Mouse (Mus musculus): ENCODE data around the gene Gabra5.

DNA sequence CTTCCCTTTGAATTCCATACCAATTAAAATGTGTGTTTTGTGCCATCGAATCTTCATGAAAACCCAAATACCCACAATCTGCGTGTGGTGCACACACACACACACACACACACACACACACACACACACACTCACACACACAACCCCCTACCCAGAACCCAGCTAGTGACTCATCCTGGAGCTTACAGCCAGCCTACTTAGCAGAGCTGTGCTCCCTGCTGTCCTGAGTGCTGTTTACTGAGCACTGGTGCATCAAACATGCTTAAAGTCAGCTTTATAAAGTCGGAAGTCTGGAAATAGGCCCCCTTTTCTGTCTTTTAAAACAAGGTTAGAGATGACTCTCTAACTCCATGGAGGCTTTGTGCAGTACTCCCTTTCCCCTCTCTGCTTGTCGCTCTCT lies 7.0 kb downstream of the Gabra5 start:
- no peak for TF ChIP-seq CTCF (IDR thresholded peaks at IDR 0.05; ENCODE audit: borderline replicate concordance, control insufficient read depth, extremely low read depth, insufficient read depth, low read length, poor library complexity)
- TF ChIP-seq POLR2A (IDR thresholded peaks at IDR 0.05; ENCODE audit: control insufficient read depth, extremely low read depth, insufficient read depth, low read length, poor library complexity) = no peak

All from thymus, adult 2 months (tissue).